Mouse (Mus musculus): ENCODE data around the gene Fam111a. TPM values are rescaled to one million over a fixed set of nuclear protein-coding genes. Genes with fewer than 3 reads are reported as not detected.
"Not testable (repeated sequence)": the region's sequence is repeated elsewhere in the genome, so short reads cannot be mapped to it uniquely, and the experiment has no call there.

Gene Fam111a
- total RNA-seq (2021), result 1 to 10 TPM; 2.1 to 2.4 TPM
- long read RNA-seq, experiment 1, result 0 reads
- long read RNA-seq, experiment 2, partial matches to known transcripts, result 0 of 4 reads
- long read RNA-seq, experiment 2, other reads (novel, unspliced or antisense), result 1 of 4 reads

- DNase-seq; H3K27ac ChIP-seq; H3K4me3 ChIP-seq; intact Hi-C loops (cut with DNase I): not testable (repeated sequence)
These were observed at the start of gene Fam111a for GRCm38 (mm10) chr19:12545440-12545839. TSS of gene Fam111a (plus strand) at chr19:12545740.

GRCm38 (mm10) chr19:12496241-12496640, 49.3 kb upstream of the Fam111a start:
- no peak for DNase-seq
- Histone ChIP-seq H3K4me3 (no peak overlapping the region), H3K27ac (peak overlapping the region; percentile 21)
- TF ChIP-seq CTCF (IDR thresholded peaks at IDR 0.05), result no peak
- intact Hi-C loops (cut with DNase I), result no loop called here

DNA sequence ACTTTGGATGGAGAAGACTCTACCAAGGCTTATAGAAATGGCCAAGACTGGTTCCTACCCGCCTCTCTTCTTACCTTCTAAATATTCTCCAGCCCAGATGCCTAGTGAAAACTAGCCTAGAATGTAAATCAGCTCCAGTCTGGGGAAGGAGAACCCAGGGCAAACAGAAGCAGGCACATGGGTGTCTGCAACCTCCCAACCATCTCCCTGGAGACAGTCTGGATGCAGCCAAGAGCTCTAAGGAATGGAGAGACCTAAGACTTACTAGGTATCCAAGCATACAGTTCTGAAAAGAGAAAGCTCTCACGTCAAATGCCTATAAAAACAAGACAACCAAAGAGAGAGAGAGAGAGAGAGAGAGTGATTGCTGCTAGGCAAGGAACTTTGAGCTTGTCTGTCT, 47.6 kb upstream of the Fam111a start:
- no peak for TF ChIP-seq CTCF (IDR thresholded peaks at IDR 0.05)
- no peak for DNase-seq
- intact Hi-C loops (cut with DNase I), result no loop called here
- Histone ChIP-seq H3K4me3 (no peak overlapping the region), H3K27ac (peak overlapping the region; percentile 28; the same call in 1 of the 2 replicates)

- DNase-seq, result no peak
- intact Hi-C loops (cut with DNase I), result no loop called here
- H3K4me3 ChIP-seq, result no peak overlapping the region; the same call in 1 of the 2 replicates
- TF ChIP-seq CTCF (IDR thresholded peaks at IDR 0.05), result no peak
- peak overlapping the region; percentile 28; the same call in 1 of the 2 replicates for H3K27ac ChIP-seq
These were observed 47.2 kb upstream of the Fam111a start for GRCm38 (mm10) chr19:12498321-12498720.

GRCm38 (mm10) chr19:12498941-12499340, 46.6 kb upstream of the Fam111a start:
- intact Hi-C loops (cut with DNase I), result no loop called here
- peak overlapping the region; percentile 28; the same call in 1 of the 2 replicates for H3K27ac ChIP-seq
- no peak for DNase-seq
- peak overlapping the region; percentile 90 for H3K4me3 ChIP-seq
- TF ChIP-seq CTCF (IDR thresholded peaks at IDR 0.05), result no peak

DNA sequence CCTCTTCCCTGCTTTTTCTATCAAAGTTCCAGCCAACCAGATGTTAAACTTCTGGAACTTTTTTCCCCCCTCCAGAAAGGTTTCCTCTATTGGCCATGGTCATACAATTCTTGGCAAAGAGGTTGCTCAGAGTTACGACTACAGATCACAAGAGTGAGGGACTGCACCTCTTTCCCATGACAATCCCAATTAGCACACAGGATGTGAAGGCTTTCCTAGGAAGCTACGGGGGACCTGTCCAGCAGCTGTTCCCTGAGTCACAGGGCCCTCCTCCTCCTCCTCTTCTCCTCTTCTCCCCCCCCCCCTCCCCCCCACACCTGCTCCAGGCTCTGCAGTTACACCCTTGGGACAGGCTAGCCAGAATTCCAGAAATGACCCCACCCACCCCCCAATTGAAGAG, 46.1 kb upstream of the Fam111a start:
- intact Hi-C loops (cut with DNase I), result no loop called here

DNA sequence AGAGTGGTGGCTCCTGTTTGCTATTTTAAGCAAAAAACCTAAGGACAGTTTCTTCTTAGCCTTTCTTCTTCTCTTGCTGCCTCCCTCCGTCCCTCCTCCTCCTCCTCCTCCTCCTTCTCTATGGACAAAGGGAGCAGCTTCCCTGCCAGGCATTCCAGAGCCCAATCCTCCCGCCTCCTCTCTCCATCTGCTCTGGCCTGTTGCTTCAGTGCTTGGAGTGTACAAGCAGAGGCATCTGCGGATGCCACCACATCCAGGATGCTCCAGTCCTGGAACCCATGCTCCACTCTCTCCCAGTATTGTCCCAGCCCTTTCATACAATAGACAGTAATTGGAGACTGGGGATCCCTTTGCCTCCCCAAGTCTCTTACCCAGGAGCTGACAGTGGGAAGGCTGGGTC, 45.4 kb upstream of the Fam111a start:
- TF ChIP-seq CTCF (IDR thresholded peaks at IDR 0.05), result no peak
- H3K27ac ChIP-seq, result peak overlapping the region; percentile 87
- intact Hi-C loops (cut with DNase I), result loop anchor here (5.0 kb wide), 1 partner anchor 33 kb away; no protein-coding TSS in a partner anchor
- peak; percentile 68 for DNase-seq
- H3K4me3 ChIP-seq, result peak overlapping the region; percentile 90

More for the DNA sequence above, 46.1 kb upstream of the Fam111a start:
- peak overlapping the region; percentile 90 for H3K4me3 ChIP-seq
- H3K27ac ChIP-seq, result peak overlapping the region; percentile 87
- DNase-seq, result no peak
- no peak for TF ChIP-seq CTCF (IDR thresholded peaks at IDR 0.05)

DNA sequence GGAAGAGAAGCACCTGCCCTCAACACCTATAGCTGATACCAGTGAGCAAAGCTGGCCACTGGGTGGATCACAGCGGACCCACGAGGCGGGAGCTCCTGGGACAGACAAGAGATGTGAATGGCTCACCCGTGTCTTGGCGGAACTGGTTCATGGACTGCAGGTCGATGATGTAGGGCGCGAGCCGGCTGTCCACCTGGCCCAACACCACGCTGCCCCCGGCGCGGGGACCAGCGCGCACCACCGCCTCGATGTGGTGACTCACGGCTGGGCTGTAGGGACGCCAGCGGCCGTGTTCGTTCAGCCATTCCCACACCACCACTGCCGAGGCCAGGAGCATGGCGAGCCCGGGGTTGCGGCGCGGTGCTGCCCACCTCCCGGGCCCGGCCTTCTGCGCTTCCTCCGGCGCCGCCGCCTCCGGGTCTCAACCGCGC, 44.6 kb upstream of the Fam111a start:
- peak; percentile 66 for DNase-seq
- Histone ChIP-seq H3K27ac (peak overlapping the region; percentile 87), H3K4me3 (peak overlapping the region; percentile 90)
- no peak for TF ChIP-seq CTCF (IDR thresholded peaks at IDR 0.05)
- intact Hi-C loops (cut with DNase I), result loop anchor here (5.0 kb wide), 1 partner anchor 34 kb away; no protein-coding TSS in a partner anchor

DNA sequence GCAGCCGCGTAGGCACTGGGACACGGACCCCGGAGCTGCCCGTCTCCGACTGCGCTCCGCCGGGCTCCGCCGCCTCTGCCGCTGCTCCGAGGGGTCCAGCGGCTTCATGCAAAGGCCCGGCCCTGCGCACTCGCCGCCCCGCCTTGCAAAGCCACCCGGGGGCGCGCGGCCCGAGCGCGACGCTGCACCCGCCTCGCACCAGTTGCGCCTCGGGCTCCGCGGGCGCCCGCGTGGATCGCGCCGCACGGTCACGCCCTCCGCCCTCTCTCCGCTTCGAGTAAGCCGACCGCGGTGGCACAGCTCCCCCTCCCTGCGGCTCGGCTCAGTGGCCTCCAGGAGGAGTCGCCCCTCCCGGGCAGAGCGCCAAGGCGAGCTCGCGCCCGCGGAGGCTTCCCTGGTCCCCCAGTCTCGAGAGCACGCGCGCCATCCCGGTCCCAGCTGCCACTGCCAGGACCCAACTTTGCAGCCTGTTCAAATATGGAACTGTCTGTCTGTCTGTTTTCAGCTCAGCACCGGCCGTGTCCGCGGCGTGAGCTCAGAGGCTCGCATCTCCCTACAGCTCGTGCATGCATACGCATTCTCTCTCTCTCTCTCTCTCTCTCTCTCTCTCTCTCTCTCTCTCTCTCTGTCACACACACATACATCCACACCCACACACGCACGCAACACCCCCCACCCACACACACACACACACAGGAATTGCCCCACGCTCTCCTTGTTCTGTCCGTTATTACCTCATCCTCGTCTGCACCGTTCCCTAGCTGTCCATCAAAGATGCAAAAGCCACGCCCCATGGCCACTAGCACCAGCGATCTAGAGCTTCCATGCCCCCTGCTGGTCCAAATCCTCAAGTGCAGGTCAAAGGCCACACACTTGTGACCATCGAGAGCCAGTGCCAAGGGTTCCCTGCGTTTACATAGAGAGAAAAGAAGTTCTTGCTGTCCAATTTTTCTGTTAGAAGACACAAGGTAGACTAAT, 43.9 kb upstream of the Fam111a start, which contains the start of gene Dtx4:
TSS of gene Dtx4 (minus strand) at position 85 of the 978 bp plus-strand sequence.
- DNase-seq, result peak; percentile 95
- Histone ChIP-seq H3K27ac (peak within 1 kb of the TSS; percentile 87), H3K4me3 (peak within 1 kb of the TSS; percentile 90)
- peak; percentile 86 for TF ChIP-seq CTCF (IDR thresholded peaks at IDR 0.05)
- intact Hi-C loops (cut with DNase I), result loop anchor here (5.0 kb wide), 1 partner anchor 34 kb away; no protein-coding TSS in a partner anchor

GRCm38 (mm10) chr19:12502756-12503155, 42.8 kb upstream of the Fam111a start:
- TF ChIP-seq CTCF (IDR thresholded peaks at IDR 0.05), result no peak
- no peak for DNase-seq
- Histone ChIP-seq H3K27ac (no peak overlapping the region), H3K4me3 (no peak overlapping the region)
- intact Hi-C loops (cut with DNase I), result loop anchor here (5.0 kb wide), 1 partner anchor 35 kb away; no protein-coding TSS in a partner anchor

DNA sequence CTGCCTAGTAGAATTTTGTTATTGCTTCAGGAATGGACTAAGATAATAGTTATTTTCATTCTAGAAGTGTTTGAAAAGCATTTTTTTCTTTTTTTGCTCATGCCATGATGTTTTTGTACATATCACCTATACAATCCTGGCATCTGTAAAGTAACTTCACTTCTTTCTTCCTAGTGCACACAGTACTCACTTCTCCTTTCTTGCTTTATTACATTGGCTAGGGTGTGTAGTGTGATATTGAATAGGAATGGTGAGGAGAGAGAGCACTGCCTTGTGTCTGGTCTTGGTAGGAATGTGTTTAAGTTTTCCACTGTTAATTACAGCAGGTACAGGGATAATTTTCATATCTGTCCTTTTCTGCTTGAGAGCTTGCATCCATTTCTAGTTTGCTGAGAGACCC, 30.9 kb upstream of the Fam111a start:
- no peak for TF ChIP-seq CTCF (IDR thresholded peaks at IDR 0.05)
- intact Hi-C loops (cut with DNase I), result no loop called here

DNA sequence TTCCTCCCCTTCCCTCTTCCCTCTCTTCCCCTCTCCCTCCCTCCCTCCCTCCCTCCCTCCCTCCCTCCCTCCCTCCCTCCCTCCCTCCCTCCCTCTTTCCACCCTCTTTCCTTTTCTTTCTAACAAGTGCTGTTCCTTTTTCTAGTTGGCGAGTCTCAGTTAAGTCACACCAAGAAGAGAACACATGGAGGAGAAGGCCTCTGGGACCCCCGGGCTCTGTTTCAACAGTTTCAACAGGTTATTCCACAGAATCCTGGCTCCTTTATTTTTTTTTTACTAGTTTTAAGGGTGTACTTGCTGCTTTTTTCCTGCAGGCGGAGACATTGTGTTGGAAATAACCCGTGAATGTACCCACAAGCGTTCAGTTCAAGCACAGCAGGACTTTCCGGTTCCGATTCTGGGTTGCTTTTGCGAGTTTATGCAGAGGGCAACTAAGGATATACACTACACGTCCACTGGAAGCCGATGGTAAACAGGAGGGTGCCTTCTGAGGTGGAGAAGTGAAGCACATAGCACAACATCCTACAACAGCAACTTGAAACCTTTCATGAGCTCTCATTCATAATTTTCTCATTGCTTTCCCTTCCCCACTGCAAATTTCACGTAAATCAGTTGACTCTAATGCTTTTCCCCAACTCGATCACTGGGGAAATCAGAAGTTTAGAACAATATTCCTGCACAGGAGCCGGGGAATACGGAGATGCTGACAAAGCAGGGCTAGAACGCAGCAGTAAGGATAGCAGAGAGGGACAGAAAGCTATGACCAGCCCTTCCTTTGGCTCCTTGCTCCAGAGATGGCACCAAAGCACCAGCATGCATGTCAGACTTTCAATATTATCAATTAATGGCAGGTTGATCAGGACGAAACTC, 27.6 kb upstream of the Fam111a start:
- Histone ChIP-seq H3K27ac (peak overlapping the region; percentile 57; the same call in 1 of the 2 replicates), H3K4me3 (peak overlapping the region; percentile 73)
- intact Hi-C loops (cut with DNase I), result loop anchor here (1.0 kb wide), 2 partner anchors 74 to 302 kb away; no protein-coding TSS in a partner anchor
- DNase-seq, result peak; percentile 40
- peak; percentile 83 for TF ChIP-seq CTCF (IDR thresholded peaks at IDR 0.05)

More for the DNA sequence above, 30.9 kb upstream of the Fam111a start:
- no peak for DNase-seq
- Histone ChIP-seq H3K4me3 (no peak overlapping the region), H3K27ac (no peak overlapping the region)
